Mouse (Mus musculus) forebrain, embryonic 11.5 days (tissue): Measurements from ENCODE around the gene Fhad1. TPM values are rescaled to one million over a fixed set of nuclear protein-coding genes. Genes with fewer than 3 reads are reported as not detected.

Source experiments
- polyA plus RNA-seq: library from polyadenylated mRNA; unstranded; fragments of >200 nt; fragmentation: Nextera tagmentation; extraction: Ambion mirVana; gene quantifications from 2 replicates; pipeline ENCODE4 v1.2.1, GENCODE M21; 2014

Gene Fhad1
- polyA plus RNA-seq, 1 experiment from 2014 or later = 0.57 TPM

Other genes starting within 250 kb of the Fhad1 start
- gene Dnajc16, start 224.2 kb downstream of the Fhad1 start, polyA plus RNA-seq = 4.2 and 4.3 TPM in 2 replicates
- 20.4 and 21.2 TPM in 2 replicates for gene Casp9, start 221.5 kb downstream of the Fhad1 start, polyA plus RNA-seq
- not detected in 2 replicates for gene Cela2a, start 188.9 kb downstream of the Fhad1 start, polyA plus RNA-seq
- gene Ctrc, start 168.7 kb downstream of the Fhad1 start, polyA plus RNA-seq = not detected in 2 replicates
- 43.4 and 45.3 TPM in 2 replicates for gene Efhd2, start 140.2 kb downstream of the Fhad1 start, polyA plus RNA-seq
- gene Tmem51, start 69.2 kb upstream of the Fhad1 start, polyA plus RNA-seq = 6.3 and 8.9 TPM in 2 replicates
- 17.3 and 18.1 TPM in 2 replicates for gene Kazn, start 224.3 kb upstream of the Fhad1 start, polyA plus RNA-seq